Mouse (Mus musculus) midbrain, embryonic 14.5 days (tissue): ENCODE measurements at regions not wholly inside any gene's neighbourhood (a gene's known extent, or its start where the extent isn't known, plus 50 kb on each side); places are given as distances from the start of the nearest gene placed in this dataset.

Source experiments
- ATAC-seq: fragments of 200-750 bp; cut with Nextera tagmentation; 2 replicates; pipeline ENCODE4 v1.8.0; 2017; ENCODE audit warnings: moderate number of reproducible peaks, moderate library complexity; ENCODE audit not compliant: low FRiP score, low TSS enrichment
- DNase-seq: peaks from one replicate; pipeline ENCODE4 v3.0.0-alpha.2; 2015
- H3K27ac ChIP-seq: fragments of 300-500 bp; sonication (generic); replicated peaks from 2 replicates; pipeline ENCODE4 v1.5.1; 2014; ENCODE audit warnings: mild to moderate bottlenecking, low read depth, low read length, moderate library complexity
- H3K27me3 ChIP-seq: fragments of 300-500 bp; sonication (generic); 2 replicates; pipeline ENCODE4 v1.6.1; 2014; ENCODE audit warnings: low read length, control low read depth, mixed read lengths; ENCODE audit not compliant: control insufficient read depth, insufficient read depth
- H3K36me3 ChIP-seq: fragments of 300-500 bp; sonication (generic); 2 replicates; pipeline ENCODE4 v1.6.1; 2014; ENCODE audit warnings: low read length, control low read depth; ENCODE audit not compliant: control insufficient read depth, insufficient read depth
- H3K4me1 ChIP-seq: fragments of 300-500 bp; sonication (generic); 2 replicates; pipeline ENCODE4 v1.6.1; 2014; ENCODE audit warnings: mild to moderate bottlenecking, antibody characterized with exemption, low read length, control low read depth; ENCODE audit not compliant: control insufficient read depth, insufficient read depth
- H3K4me2 ChIP-seq: fragments of 300-500 bp; sonication (generic); 2 replicates; pipeline ENCODE4 v1.6.1; 2014; ENCODE audit warnings: mild to moderate bottlenecking, low read length, moderate library complexity
- H3K4me3 ChIP-seq: fragments of 300-500 bp; sonication (generic); replicated peaks from 2 replicates; pipeline ENCODE4 v1.5.1; 2014; ENCODE audit warnings: low read depth, low read length
- H3K9ac ChIP-seq: fragments of 300-500 bp; sonication (generic); replicated peaks from 2 replicates; pipeline ENCODE4 v1.6.1; 2014; ENCODE audit warnings: mild to moderate bottlenecking, low read length, moderate library complexity
- H3K9me3 ChIP-seq: fragments of 300-500 bp; sonication (generic); 2 replicates; pipeline ENCODE4 v1.6.1; 2016; ENCODE audit warnings: low read length, control low read depth, mixed read lengths; ENCODE audit not compliant: control insufficient read depth
- WGBS: fragments of 180-500 bp; shearing (Covaris S2); extraction: QIAGEN DNeasy Blood & Tissue Kit; methylation state at CpG from one replicate; pipeline ENCODE4 v1.1.7; 2014; 5-methylcytosine and 5-hydroxymethylcytosine counted together

DNA sequence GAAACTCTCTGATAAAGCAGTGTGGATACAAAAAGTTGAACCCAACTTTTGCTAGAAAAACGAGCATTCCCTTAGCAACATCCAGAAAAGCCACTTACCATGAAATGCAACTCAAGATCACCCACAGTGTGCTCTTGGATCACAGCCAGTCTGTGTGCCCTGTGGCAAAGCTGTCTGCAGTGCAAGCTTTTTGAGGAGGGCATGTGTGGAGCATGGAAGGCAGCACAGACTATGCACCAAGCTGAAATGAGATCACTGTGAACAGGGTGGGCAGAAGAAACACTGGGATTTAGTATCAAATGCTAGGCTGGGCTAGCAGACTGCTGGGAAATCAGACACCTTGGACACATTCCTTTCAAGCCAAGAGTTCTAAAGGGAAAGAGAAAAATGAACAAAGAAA is 162.4 kb downstream of the Sim1 start:
- DNase-seq, result peak; percentile 49
- no peak for ATAC-seq
- no peak overlapping the region for H3K9ac ChIP-seq
- 49% methylated on average over 1 of the region's 1 CpGs for WGBS
- no peaks in the 10 kb centered on the region for H3K27me3 ChIP-seq
- H3K4me1 ChIP-seq, result no peaks in the 10 kb centered on the region
- no peaks in the 10 kb centered on the region for H3K9me3 ChIP-seq
- no peaks in the 10 kb centered on the region for H3K36me3 ChIP-seq
- H3K4me2 ChIP-seq, result no peak overlapping the region
- H3K4me3 ChIP-seq, result no peak overlapping the region
- H3K27ac ChIP-seq, result no peak overlapping the region

DNA sequence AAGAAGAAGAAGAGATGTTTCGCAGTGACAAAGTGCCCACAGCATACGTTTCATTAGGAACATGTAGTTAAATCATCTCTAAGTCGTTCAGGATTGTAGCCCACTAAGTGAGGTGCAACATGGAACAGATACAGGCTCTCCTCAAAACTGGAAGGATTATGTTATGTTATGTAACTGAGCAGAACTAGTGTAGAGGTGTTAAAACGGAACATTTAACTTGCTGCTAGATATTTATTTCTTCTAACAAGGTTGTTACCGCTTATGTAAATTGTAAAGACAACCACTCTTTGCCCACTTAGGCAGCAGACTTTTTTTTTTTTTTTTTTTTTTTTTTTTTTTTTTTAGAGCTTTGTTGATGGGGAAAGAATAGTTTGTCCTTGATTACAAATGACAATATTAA is 163.8 kb downstream of the Sim1 start:
- no peak overlapping the region for H3K4me3 ChIP-seq
- H3K27me3 ChIP-seq, result no peaks in the 10 kb centered on the region
- H3K9ac ChIP-seq, result no peak overlapping the region
- no peaks in the 10 kb centered on the region for H3K9me3 ChIP-seq
- no peak for ATAC-seq
- WGBS, result 90% methylated on average over 5 of the region's 5 CpGs
- DNase-seq, result no peak
- H3K4me1 ChIP-seq, result no peaks in the 10 kb centered on the region
- H3K27ac ChIP-seq, result no peak overlapping the region
- H3K4me2 ChIP-seq, result no peak overlapping the region
- no peaks in the 10 kb centered on the region for H3K36me3 ChIP-seq

DNA sequence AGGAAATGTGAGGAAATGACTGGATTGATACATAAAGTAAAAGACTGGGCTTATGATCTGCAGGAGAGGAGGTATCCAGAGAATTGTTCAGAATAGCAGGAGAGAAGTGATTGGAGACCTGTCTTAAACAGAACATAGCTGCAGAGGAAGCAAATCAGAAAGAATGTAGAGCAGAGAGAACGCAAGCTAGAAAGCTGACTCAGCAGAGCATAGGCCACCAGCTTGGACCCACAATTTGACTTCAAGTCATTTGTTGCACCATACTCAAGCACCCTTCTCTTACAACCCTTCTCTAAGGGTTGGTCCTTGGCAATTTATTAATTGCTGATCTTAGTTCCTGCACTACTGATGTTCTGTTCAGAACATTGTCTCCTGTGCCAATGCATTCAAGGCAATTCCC is 207.0 kb downstream of the Sim1 start:
- 89% methylated on average over 1 of the region's 1 CpGs for WGBS
- H3K36me3 ChIP-seq, result no peaks in the 10 kb centered on the region
- ATAC-seq (no peak), DNase-seq (no peak)
- no peak overlapping the region for H3K4me3 ChIP-seq
- no peaks in the 10 kb centered on the region for H3K27me3 ChIP-seq
- H3K9me3 ChIP-seq, result no peaks in the 10 kb centered on the region
- H3K4me1 ChIP-seq, result no peaks in the 10 kb centered on the region
- H3K4me2 ChIP-seq, result no peak overlapping the region
- no peak overlapping the region for H3K9ac ChIP-seq
- H3K27ac ChIP-seq, result no peak overlapping the region

- Histone ChIP-seq H3K9ac (no peak overlapping the region), H3K36me3 (no peaks in the 10 kb centered on the region), H3K4me1 (peaks cover 15% of the 10 kb centered on the region; the same call in 1 of the 2 replicates), H3K9me3 (no peaks in the 10 kb centered on the region), H3K27me3 (no peaks in the 10 kb centered on the region), H3K27ac (no peak overlapping the region), H3K4me3 (no peak overlapping the region), H3K4me2 (no peak overlapping the region)
- ATAC-seq (no peak), DNase-seq (no peak)
Measured at GRCm38 (mm10) chr10:51151833-51152232, 257.3 kb downstream of the Sim1 start.

- H3K27me3 ChIP-seq, result no peaks in the 10 kb centered on the region
- WGBS, result 3% methylated on average over 13 of the region's 13 CpGs
- H3K4me1 ChIP-seq, result peaks cover 15% of the 10 kb centered on the region; the same call in 1 of the 2 replicates
- ATAC-seq (peak; percentile 92), DNase-seq (peak; percentile 77)
- H3K27ac ChIP-seq, result 0 out of 2 replicates have a peak overlapping the region, but pooled peaks have one; percentile 5
- no peaks in the 10 kb centered on the region for H3K36me3 ChIP-seq
- peak overlapping the region; percentile 54 for H3K4me2 ChIP-seq
- H3K9me3 ChIP-seq, result no peaks in the 10 kb centered on the region
- peak overlapping the region; percentile 29 for H3K4me3 ChIP-seq
- peak overlapping the region; percentile 27; the same call in 1 of the 2 replicates for H3K9ac ChIP-seq
Measured at GRCm38 (mm10) chr10:51153484-51153985, 259.0 kb downstream of the Sim1 start.

- DNase-seq, result peak; percentile 32
- 30% methylated on average over 2 of the region's 2 CpGs for WGBS
Measured at GRCm38 (mm10) chr10:51154016-51154415, 259.5 kb downstream of the Sim1 start.

DNA sequence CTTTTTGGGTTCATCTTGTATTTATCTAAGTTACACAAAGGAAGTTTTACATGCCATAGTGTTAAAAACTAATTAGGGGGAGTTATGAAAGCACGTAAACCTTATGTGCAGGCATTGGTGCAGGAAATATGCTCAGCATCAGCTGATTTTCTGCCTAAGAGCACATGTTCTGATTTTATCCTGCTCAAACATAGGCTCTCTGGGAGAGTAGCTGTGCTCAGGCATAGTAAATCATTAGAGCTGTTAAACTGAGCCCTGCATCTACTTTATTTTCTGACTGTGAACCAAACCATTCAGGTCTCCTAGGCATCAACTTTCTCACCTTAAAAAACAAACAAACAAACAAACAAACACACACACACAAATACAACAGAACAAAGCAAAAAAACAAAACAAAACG is 260.2 kb downstream of the Sim1 start:
- H3K4me3 ChIP-seq, result no peak overlapping the region
- 84% methylated on average over 2 of the region's 2 CpGs for WGBS
- no peak overlapping the region for H3K27ac ChIP-seq
- H3K9ac ChIP-seq, result no peak overlapping the region
- H3K4me2 ChIP-seq, result no peak overlapping the region
- peaks cover 15% of the 10 kb centered on the region; the same call in 1 of the 2 replicates for H3K4me1 ChIP-seq
- no peaks in the 10 kb centered on the region for H3K27me3 ChIP-seq
- DNase-seq, result no peak
- no peak for ATAC-seq
- H3K9me3 ChIP-seq, result no peaks in the 10 kb centered on the region
- no peaks in the 10 kb centered on the region for H3K36me3 ChIP-seq

More at GRCm38 (mm10) chr10:51154016-51154415, 259.5 kb downstream of the Sim1 start:
- Histone ChIP-seq H3K9ac (no peak overlapping the region), H3K4me3 (peak overlapping the region; percentile 29; the same call in 1 of the 2 replicates), H3K4me2 (peak overlapping the region; percentile 54), H3K9me3 (no peaks in the 10 kb centered on the region), H3K27ac (no peak overlapping the region), H3K4me1 (peaks cover 15% of the 10 kb centered on the region; the same call in 1 of the 2 replicates), H3K36me3 (no peaks in the 10 kb centered on the region), H3K27me3 (no peaks in the 10 kb centered on the region)
- ATAC-seq, result peak; percentile 3; the same call in 1 of the 2 replicates

- WGBS, result 94% methylated on average over 3 of the region's 3 CpGs
- Histone ChIP-seq H3K36me3 (no peaks in the 10 kb centered on the region), H3K27me3 (no peaks in the 10 kb centered on the region), H3K27ac (no peak overlapping the region), H3K4me3 (no peak overlapping the region), H3K4me1 (no peaks in the 10 kb centered on the region), H3K4me2 (no peak overlapping the region), H3K9me3 (no peaks in the 10 kb centered on the region), H3K9ac (no peak overlapping the region)
- ATAC-seq, result no peak
- no peak for DNase-seq
Measured at GRCm38 (mm10) chr10:51173619-51174018, 279.1 kb downstream of the Sim1 start.

- Histone ChIP-seq H3K9me3 (no peaks in the 10 kb centered on the region), H3K4me2 (no peak overlapping the region), H3K27ac (no peak overlapping the region), H3K4me3 (no peak overlapping the region), H3K9ac (no peak overlapping the region), H3K4me1 (no peaks in the 10 kb centered on the region), H3K27me3 (no peaks in the 10 kb centered on the region), H3K36me3 (no peaks in the 10 kb centered on the region)
- no peak for DNase-seq
- ATAC-seq, result no peak
- 97% methylated on average over 3 of the region's 3 CpGs for WGBS
Measured at GRCm38 (mm10) chr10:51175993-51176577, 281.5 kb downstream of the Sim1 start.
